Mouse (Mus musculus) megakaryocyte-erythroid progenitor cell, adult 5 weeks (primary cell): ENCODE measurements around the gene Slc30a3. TPM values are rescaled to one million over a fixed set of nuclear protein-coding genes. Genes with fewer than 3 reads are reported as not detected.

Experiments used
- polyA plus RNA-seq: library from polyadenylated mRNA; stranded (reverse); fragments of >175 nt; gene quantifications from 2 replicates; pipeline ENCODE4 v1.2.3, GENCODE M21; 2012

Gene Slc30a3
- polyA plus RNA-seq, result 0.10 TPM in 1 of 2 replicates, not detected in the other

DNA sequence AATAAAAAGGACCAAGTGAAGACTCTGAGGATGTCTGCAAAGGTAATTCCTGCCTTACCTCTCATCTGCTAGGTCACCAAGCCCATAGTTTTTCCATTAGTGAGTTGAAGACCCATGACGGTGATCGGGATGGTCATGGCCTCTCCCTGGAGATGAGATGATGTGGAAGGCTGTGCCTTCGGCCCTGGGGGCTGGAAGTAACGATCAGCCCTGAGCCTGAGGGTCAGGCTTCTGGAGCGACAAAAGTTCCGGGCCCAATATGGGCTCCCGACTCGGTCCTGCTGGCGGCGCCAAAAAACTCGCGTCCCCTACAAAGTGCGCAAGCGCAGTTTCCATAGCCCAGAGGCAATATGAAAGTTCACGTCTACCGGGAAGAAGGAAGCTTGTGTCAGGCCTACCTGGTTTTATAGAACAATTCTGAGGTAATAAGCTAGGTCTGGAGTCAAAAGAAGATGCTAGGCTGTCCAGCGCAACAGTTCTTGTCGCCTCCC is at the start of gene Slc30a3:
TSS of gene Slc30a3 (minus strand) at position 238 of the 491 bp plus-strand sequence.

DNA sequence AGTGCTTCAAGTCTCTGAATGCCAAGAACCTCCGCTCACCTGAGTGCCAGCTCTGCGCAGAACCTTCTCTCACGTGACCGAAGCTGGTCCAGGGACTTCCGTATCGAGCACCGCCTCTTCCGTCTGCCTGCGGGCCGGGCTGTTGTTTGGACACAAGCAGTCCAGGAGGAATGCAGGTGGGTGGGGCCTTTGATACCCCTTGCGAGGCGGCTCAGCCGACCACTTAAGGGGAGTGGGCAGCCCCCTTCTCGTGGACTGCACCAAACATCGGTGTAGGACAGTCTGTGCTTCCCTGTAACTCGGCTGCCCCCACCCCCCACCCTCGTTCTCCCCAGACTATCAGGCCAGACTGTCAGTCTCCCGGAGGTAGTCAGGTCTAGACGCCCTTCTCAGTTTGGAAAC is 46.1 kb upstream of the Slc30a3 start, which contains the start of gene Mpv17:
TSS of gene Mpv17 (minus strand) at position 100 of the 402 bp plus-strand sequence.

DNA sequence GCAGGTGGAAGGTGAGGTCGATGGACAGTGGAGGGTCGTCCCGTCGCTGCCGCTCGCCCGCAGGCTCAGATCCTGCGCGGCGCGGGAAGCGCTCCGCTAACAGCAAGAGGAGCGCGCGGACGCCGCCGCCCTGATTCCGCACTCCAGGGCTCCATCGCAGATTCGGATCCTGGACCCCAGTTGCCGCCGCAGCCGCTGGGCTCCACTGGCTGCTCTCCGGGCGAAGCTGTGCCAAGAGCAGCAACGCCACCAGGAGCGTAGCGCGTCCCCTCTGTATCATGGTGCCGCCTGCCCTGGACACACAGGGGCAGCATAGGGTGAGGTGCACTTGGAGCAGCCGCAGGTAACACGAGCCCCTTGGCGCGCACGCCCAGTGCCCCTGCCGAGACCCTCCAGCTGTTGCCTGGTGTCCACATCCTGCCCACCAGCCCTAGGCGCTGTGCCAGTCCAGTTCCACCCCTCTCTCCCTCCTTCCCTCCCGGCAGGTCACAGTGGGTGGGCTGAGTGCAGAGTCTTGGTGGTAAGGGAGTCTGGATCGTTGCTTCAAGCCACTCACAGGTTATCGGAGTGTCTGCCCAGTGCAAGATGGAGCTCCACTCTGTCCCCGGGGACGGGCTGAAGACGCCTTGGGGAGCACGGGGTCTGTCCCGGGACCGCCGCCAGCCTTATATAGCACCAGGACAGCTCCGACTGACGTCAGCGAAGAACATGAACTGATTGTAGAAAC is 30.4 kb upstream of the Slc30a3 start, which contains the start of gene Ucn:
TSS of gene Ucn (minus strand) at position 589 of the 727 bp plus-strand sequence.

DNA sequence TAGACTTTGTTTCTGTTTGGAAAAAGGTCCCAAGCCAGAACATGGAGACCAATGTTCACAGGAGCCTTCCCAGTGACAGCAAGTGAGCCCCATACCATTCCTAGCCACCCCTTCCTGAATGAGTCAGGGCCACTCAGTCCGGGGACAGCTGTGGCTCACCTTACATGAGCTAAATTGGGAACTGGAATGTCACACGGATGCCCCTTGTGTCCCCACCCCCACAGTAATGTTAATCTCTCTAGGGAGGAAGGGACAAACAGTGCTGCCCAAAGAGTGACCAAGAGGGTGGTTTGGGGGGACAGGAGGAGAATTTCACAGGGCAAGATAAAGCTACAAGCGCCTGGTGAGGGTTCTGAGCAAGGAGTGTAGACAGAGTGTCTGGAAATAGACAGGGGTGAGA is 8.3 kb upstream of the Slc30a3 start, which contains the start of gene Trim54:
TSS of gene Trim54 (plus strand) at position 359 of the 400 bp plus-strand sequence.

DNA sequence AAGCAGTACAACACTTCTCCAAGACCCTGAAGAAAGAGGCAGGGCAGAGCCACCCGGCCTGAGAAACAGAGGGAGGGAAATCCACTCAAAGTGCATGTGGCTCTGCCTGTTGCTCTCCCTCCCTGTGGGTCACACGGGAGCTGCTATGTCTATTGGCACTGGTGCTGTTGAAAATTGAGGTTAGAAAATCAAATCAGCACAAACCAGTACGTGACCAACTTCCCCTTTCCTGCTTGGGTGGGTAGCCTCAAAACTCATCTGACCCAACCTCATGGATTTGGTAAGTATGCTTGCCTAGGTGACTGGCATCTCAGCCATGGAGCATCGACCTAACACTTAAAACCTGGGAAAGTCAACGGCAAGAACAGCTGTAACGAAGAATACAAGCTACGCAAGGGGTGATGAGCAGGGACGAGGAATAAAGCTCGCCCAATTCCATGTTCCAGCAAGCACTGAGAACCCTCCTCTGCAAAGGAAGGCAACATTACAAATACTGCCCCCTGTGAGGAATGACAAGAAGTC is 2.2 kb downstream of the Slc30a3 start, which contains the start of gene Dnajc5g:
TSS of gene Dnajc5g (plus strand) at position 472 of the 522 bp plus-strand sequence.

DNA sequence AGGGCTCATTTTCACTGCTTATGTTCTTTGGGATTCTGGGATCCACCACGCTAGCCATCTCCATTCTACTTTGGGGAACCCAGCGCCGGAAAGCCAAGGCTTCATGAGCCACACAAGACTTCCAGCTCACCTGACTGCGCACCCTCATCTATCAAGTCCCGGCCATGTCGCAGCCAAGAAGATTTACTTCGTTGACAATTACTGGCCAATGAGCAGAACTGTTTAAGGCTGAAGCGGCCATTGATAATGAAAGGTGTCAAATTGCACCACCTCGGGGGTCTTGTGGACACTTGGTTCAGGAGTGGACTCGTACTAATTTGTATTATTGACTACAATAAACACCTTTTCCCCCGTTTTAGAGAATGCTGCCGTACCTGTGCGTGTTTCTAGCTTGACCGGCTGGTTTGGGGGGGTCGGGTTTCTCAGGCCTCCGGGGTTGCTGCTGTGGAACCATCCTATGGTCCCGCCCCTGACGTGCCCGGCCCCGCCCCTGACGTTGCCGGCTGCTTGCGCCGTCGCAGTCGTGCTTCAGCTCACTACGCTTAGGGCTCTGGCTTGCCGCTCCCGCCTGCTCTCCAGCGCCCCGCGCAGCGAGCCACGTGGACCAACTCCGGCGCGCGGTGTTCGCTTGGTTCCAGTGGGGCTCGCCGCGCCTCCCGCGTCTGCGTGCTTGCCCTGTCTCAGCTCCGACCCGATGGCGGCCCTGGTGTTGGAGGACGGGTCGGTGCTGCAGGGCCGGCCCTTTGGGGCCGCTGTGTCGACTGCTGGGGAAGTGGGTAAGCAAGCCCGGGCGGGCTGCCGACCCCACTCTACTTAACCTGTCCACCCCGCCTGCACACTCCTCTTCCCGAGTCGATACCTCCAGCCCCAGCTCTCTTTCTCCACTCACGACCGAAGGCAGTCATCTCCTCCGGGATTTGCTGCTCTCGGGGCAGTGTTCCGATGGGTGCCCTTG is 53.5 kb downstream of the Slc30a3 start, which contains the start of gene Cad:
TSS of gene Cad (plus strand) at position 520 of the 955 bp plus-strand sequence.

DNA sequence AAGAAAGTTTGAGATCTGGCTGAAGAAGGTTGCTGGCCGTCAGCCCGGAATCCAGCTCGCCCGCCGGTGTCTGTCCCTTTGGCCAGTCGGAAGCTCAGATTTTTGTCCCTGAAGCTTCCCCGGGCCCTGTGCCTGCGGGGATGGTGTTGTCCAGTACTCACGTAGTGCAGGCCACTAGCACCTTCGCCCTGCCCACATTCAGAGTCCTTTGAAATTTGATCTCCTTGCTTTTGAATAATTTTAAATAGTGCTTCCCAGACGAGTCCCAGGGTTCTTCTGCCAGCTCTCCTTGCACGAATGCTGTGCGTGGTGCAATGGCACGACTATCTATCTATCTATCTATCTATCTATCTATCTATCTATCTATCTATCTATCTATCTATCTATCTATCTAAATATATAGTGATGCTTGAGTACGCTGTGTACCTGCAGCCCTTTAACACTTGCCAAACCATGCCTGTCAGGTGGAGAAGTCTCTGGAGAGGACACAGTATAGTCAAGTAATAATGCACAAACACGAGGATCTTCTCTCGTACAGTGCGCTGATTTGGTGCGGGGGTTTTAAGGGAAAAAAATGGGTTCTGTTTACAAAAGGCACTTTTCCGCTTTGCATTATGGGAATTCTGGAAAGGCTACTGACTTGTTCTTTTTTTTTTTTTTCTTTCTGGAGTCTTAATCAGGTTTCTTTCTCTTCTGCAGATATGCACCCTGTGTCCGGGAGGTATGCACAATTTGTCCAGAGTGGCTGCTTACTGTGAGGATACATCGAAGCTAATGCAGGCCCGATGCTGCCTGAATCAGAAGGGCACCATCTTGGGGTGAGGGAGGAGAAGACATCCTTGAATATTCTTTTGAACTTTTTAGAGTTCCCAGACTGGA is 59.0 kb downstream of the Slc30a3 start, which contains the start of gene Slc5a6:
TSS of gene Slc5a6 (minus strand) at position 162 of the 879 bp plus-strand sequence.

DNA sequence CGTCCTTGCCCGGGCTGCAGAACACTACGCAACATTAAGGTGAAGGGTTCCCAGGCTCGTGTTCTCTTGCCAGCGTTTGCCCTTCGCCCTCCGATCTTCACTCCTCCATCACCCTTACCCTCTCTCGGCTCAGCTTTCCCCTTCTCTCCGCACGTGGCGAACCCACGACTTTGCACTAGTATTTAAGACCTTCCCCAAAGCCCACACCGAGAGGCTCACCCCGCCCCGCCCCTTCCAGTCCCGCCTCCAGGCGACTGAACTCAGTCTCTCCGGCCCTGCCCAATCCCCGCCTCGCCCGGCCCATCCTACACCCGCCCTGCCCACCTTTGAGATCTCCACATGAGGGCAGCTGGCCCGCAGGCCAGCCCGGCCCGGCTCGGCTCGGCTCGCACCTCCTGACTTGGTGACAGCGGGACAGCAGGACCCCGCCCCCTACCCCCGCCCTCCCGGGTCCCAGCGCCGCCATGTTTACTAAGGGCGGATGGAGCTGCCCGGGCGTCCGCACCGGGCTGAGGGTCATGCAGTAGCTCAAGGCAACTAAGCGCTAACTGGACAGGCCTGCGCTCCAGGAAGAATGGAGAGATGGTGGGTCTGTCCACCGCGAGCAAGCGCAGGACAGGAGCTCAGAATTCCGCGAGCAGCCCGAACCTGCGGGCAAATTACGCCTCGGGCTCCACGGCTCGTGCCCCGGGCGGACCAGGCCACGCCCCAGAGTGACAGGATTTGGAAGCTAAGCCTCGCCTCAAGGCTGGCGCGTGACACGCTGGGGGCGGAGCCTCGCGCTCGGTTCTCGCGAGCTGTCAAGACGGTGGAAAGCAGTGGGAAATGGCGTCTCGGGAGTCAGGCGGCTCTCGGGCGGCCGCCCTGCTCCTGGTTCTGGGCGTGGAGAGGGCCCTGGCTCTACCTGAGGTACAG is 59.9 kb downstream of the Slc30a3 start, which contains the start of gene Atraid:
TSS of gene Atraid (plus strand) at position 465 of the 915 bp plus-strand sequence.

Other genes starting within 250 kb of the Slc30a3 start
- gene Tmem214, start 240.2 kb downstream of the Slc30a3 start, polyA plus RNA-seq, result 30.4 and 33.8 TPM in 2 replicates
- gene Agbl5, start 219.5 kb downstream of the Slc30a3 start, polyA plus RNA-seq, result 77.8 and 86.3 TPM in 2 replicates
- 87.6 and 90.0 TPM in 2 replicates for gene Ost4, start 200.4 kb downstream of the Slc30a3 start, polyA plus RNA-seq
- 129 and 171 TPM in 2 replicates for gene Emilin1, start 194.8 kb downstream of the Slc30a3 start, polyA plus RNA-seq
- gene Khk, start 186.8 kb downstream of the Slc30a3 start, polyA plus RNA-seq, result 49.3 and 67.4 TPM in 2 replicates
- not detected in 2 replicates for gene Cgref1, start 162.6 kb downstream of the Slc30a3 start, polyA plus RNA-seq
- 78.9 and 93.2 TPM in 2 replicates for gene Preb, start 147.9 kb downstream of the Slc30a3 start, polyA plus RNA-seq
- not detected in 2 replicates for gene Tcf23, start 139.6 kb downstream of the Slc30a3 start, polyA plus RNA-seq
- 28.8 and 32.8 TPM in 2 replicates for gene Atraid, start 59.9 kb downstream of the Slc30a3 start, polyA plus RNA-seq
- gene Slc5a6, start 59.3 kb downstream of the Slc30a3 start, polyA plus RNA-seq, result 17.3 and 18.2 TPM in 2 replicates
- gene Cad, start 53.5 kb downstream of the Slc30a3 start, polyA plus RNA-seq, result 404 and 431 TPM in 2 replicates
- not detected in 2 replicates for gene Dnajc5g, start 2.0 kb downstream of the Slc30a3 start, polyA plus RNA-seq
- not detected in 2 replicates for gene Trim54, start 8.5 kb upstream of the Slc30a3 start, polyA plus RNA-seq
- not detected in 2 replicates for gene Ucn, start 30.6 kb upstream of the Slc30a3 start, polyA plus RNA-seq
- gene Mpv17, start 46.0 kb upstream of the Slc30a3 start, polyA plus RNA-seq, result 23.0 and 24.7 TPM in 2 replicates
- gene Gm29609, start 71.7 kb upstream of the Slc30a3 start, polyA plus RNA-seq, result 2.1 and 10.0 TPM in 2 replicates
- gene Gtf3c2, start 71.9 kb upstream of the Slc30a3 start, polyA plus RNA-seq, result 58.4 and 78.1 TPM in 2 replicates
- gene Snx17, start 85.0 kb upstream of the Slc30a3 start, polyA plus RNA-seq, result 46.3 and 48.0 TPM in 2 replicates
- gene Eif2b4, start 85.2 kb upstream of the Slc30a3 start, polyA plus RNA-seq, result 148 and 170 TPM in 2 replicates
- 40.3 and 44.4 TPM in 2 replicates for gene Zfp513, start 94.1 kb upstream of the Slc30a3 start, polyA plus RNA-seq
- gene Ppm1g, start 112.5 kb upstream of the Slc30a3 start, polyA plus RNA-seq, result 279 and 290 TPM in 2 replicates
- 44.7 and 59.7 TPM in 2 replicates for gene Nrbp1, start 132.6 kb upstream of the Slc30a3 start, polyA plus RNA-seq
- gene Gm9970, start 133.0 kb upstream of the Slc30a3 start, polyA plus RNA-seq, result 0.55 and 0.85 TPM in 2 replicates
- 3.9 and 6.5 TPM in 2 replicates for gene Krtcap3, start 143.5 kb upstream of the Slc30a3 start, polyA plus RNA-seq
- gene Ift172, start 182.9 kb upstream of the Slc30a3 start, polyA plus RNA-seq, result 26.2 and 30.1 TPM in 2 replicates
- gene Fndc4, start 187.8 kb upstream of the Slc30a3 start, polyA plus RNA-seq, result 0.26 and 0.30 TPM in 2 replicates
- 0.02 TPM in 1 of 2 replicates, not detected in the other for gene Gckr, start 189.2 kb upstream of the Slc30a3 start, polyA plus RNA-seq